Mouse (Mus musculus): ENCODE data around the gene Opa1. TPM values are rescaled to one million over a fixed set of nuclear protein-coding genes. Genes with fewer than 3 reads are reported as not detected.

The Opa1 gene
- total RNA-seq, 1 experiment from 2014 or later: 85.9 TPM

GRCm38 (mm10) chr16:29656187-29656825 is 77.2 kb downstream of the Opa1 start:
- DNase-seq: no peak

GRCm38 (mm10) chr16:29656901-29657300 is 77.8 kb downstream of the Opa1 start:
- no peak for DNase-seq

- no peak for DNase-seq
These were observed 78.8 kb downstream of the Opa1 start for GRCm38 (mm10) chr16:29657650-29658548.

GRCm38 (mm10) chr16:29659101-29659810 is 80.1 kb downstream of the Opa1 start:
- no peak for DNase-seq

GRCm38 (mm10) chr16:29663042-29663758 is 84.1 kb downstream of the Opa1 start:
- no peak for DNase-seq

- DNase-seq: no peak
These were observed 85.3 kb downstream of the Opa1 start for GRCm38 (mm10) chr16:29664392-29664791.

- DNase-seq: no peak
These were observed 88.0 kb downstream of the Opa1 start for GRCm38 (mm10) chr16:29666991-29667701.

GRCm38 (mm10) chr16:29667702-29668061 is 88.5 kb downstream of the Opa1 start:
- no peak for DNase-seq

- DNase-seq: no peak
These were observed 89.3 kb downstream of the Opa1 start for GRCm38 (mm10) chr16:29668451-29668850.

GRCm38 (mm10) chr16:29670806-29671205 is 91.7 kb downstream of the Opa1 start:
- no peak for DNase-seq

GRCm38 (mm10) chr16:29673230-29673629 is 94.1 kb downstream of the Opa1 start:
- no peak for DNase-seq

- no peak for DNase-seq
These were observed 100.5 kb downstream of the Opa1 start for GRCm38 (mm10) chr16:29679607-29680006.

GRCm38 (mm10) chr16:29680548-29681175 is 101.5 kb downstream of the Opa1 start:
- DNase-seq: no peak

GRCm38 (mm10) chr16:29682555-29683431 is 103.7 kb downstream of the Opa1 start:
- no peak for DNase-seq

GRCm38 (mm10) chr16:29683563-29683962 is 104.4 kb downstream of the Opa1 start:
- no peak for DNase-seq

- no peak for DNase-seq
These were observed 105.0 kb downstream of the Opa1 start for GRCm38 (mm10) chr16:29684111-29684510.

- no peak for DNase-seq
These were observed 105.5 kb downstream of the Opa1 start for GRCm38 (mm10) chr16:29684641-29685040.

GRCm38 (mm10) chr16:29686141-29686540 is 107.0 kb downstream of the Opa1 start:
- no peak for DNase-seq

- no peak for DNase-seq
These were observed 109.1 kb downstream of the Opa1 start for GRCm38 (mm10) chr16:29687987-29688885.

All from adrenal gland, postnatal 25 days (tissue).